9 mouse cellular contexts compared by ENCODE assay signal in the genomic region with DNA sequence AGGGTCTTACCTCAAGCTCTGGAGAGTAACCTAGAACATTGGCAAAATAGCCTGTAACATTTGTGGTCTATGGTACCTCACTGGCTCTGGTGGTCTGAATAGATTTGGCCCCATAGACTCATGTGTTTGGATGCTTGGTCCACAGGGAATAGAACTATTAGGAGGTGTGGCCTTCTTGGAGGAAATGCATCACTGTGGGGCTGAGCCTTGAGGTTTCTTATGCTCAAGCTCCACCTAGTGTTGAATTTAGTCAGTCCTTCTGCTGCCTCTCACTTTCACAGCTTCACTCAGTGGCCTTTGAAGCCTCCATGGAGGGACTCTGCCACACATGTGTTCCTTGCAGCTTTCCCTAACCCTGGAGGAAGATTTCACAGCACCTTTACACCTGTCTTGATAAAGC.
DNase-seq lines count a peak whose midpoint lies in the region; ATAC-seq and TF ChIP-seq lines count a peak whose summit lies in the region.
"Had no signal": no experiment of that assay in that cellular context is flagged by ENCODE, and none has a peak within 500 bp of the region (broad histone marks: within the 10 kb centered on the region; RNA-seq: fewer than 3 reads in every experiment).

No protein-coding gene starts in this region.

- H3K9me3 ChIP-seq in G1E (replicated peaks): no peaks in the 10 kb centered on the region
- H3K9me3 ChIP-seq in forebrain, embryonic 13.5 days (replicated peaks): no peaks in the 10 kb centered on the region
- H3K9me3 ChIP-seq: stomach, embryonic 15.5 days had no signal

- no peak overlapping the region for H3K27ac ChIP-seq in liver, adult 2 months (replicated peaks; ENCODE audit: insufficient read depth, low read depth, low read length)
- no peak overlapping the region for H3K27ac ChIP-seq in forebrain, embryonic 13.5 days
- H3K27ac ChIP-seq: stomach, embryonic 15.5 days had no signal

- no peak overlapping the region for H3K4me3 ChIP-seq in liver, adult 2 months (ENCODE audit: insufficient read depth, low read depth, low read length)
- H3K4me3 ChIP-seq in G1E (ENCODE audit: low read depth, low read length): no peak overlapping the region
- no peak overlapping the region for H3K4me3 ChIP-seq in forebrain, embryonic 13.5 days
- H3K4me3 ChIP-seq: stomach, embryonic 15.5 days had no signal

- no peaks in the 10 kb centered on the region for H3K27me3 ChIP-seq in liver, adult 2 months (ENCODE audit: control insufficient read depth, insufficient read depth, low read length)
- H3K27me3 ChIP-seq in G1E (ENCODE audit: insufficient read depth, low read length): no peaks in the 10 kb centered on the region
- no peaks in the 10 kb centered on the region for H3K27me3 ChIP-seq in forebrain, embryonic 13.5 days
- H3K27me3 ChIP-seq: stomach, embryonic 15.5 days had no signal

- H3K9ac ChIP-seq in liver, adult 2 months (ENCODE audit: low read depth, low read length): no peak overlapping the region
- H3K9ac ChIP-seq in forebrain, embryonic 13.5 days: no peak overlapping the region
- H3K9ac ChIP-seq: stomach, embryonic 15.5 days had no signal

- no peaks in the 10 kb centered on the region for H3K36me3 ChIP-seq in liver, adult 2 months (ENCODE audit: control insufficient read depth, insufficient read depth, low read length)
- H3K36me3 ChIP-seq in G1E (replicated peaks): no peaks in the 10 kb centered on the region
- no peaks in the 10 kb centered on the region for H3K36me3 ChIP-seq in forebrain, embryonic 13.5 days (ENCODE audit: poor library complexity, severe bottlenecking)
- H3K36me3 ChIP-seq: stomach, embryonic 15.5 days had no signal

- H3K79me2 ChIP-seq in liver, adult 2 months (ENCODE audit: control insufficient read depth, insufficient read depth, low read length): no peaks in the 10 kb centered on the region

- H3K4me1 ChIP-seq in liver, adult 2 months (ENCODE audit: control insufficient read depth, insufficient read depth, low read length): no peaks in the 10 kb centered on the region
- H3K4me1 ChIP-seq in G1E (ENCODE audit: insufficient read depth, low read depth, low read length): no peaks in the 10 kb centered on the region
- H3K4me1 ChIP-seq in forebrain, embryonic 13.5 days: no peaks in the 10 kb centered on the region
- H3K4me1 ChIP-seq: stomach, embryonic 15.5 days had no signal

- peak; percentile 30 for DNase-seq in liver, adult 2 months (ENCODE audit: extremely low read depth, low read depth, low spot score)
- DNase-seq in liver (no peak), G1E (ENCODE audit: low spot score) (no peak)
- DNase-seq in spleen, postnatal 10 days (ENCODE audit: low spot score in 2 of 2): no peak
- no peak for DNase-seq in heart, adult 8-10 months (ENCODE audit: low spot score)

- no peak for TF ChIP-seq POLR2A in liver, adult 2 months (IDR thresholded peaks at IDR 0.05; ENCODE audit: extremely low read depth, insufficient read depth, low read length)

- no peak for TF ChIP-seq CTCF in liver, adult 2 months (IDR thresholded peaks at IDR 0.05; ENCODE audit: low read depth, low read length)
- TF ChIP-seq CTCF in G1E (IDR thresholded peaks at IDR 0.05; ENCODE audit: low read depth, low read length): no peak

- ATAC-seq in G1E (ENCODE audit: extremely low read depth, insufficient number of reproducible peaks, low FRiP score, poor library complexity, severe bottlenecking): 0 out of 2 replicates have a peak, but pooled peaks have one; percentile 59
- ATAC-seq in forebrain, embryonic 13.5 days: 0 out of 2 replicates have a peak, but pooled peaks have one; percentile 46
- peak; percentile 99 for ATAC-seq in megakaryocyte-erythroid progenitor cell, adult 5-6 weeks (replicated peaks; ENCODE audit: low FRiP score, low TSS enrichment, poor library complexity, severe bottlenecking)
- ATAC-seq in cerebellum, adult (ENCODE audit: insufficient number of reproducible peaks, low FRiP score, low TSS enrichment): no peak

- H3K4me2 ChIP-seq in forebrain, embryonic 13.5 days: no peak overlapping the region
- H3K4me2 ChIP-seq: stomach, embryonic 15.5 days had no signal
